Mouse (Mus musculus): ENCODE measurements at regions not wholly inside any gene's neighbourhood (a gene's known extent, or its start where the extent isn't known, plus 50 kb on each side); places are given as distances from the start of the nearest gene placed in this dataset.

DNA sequence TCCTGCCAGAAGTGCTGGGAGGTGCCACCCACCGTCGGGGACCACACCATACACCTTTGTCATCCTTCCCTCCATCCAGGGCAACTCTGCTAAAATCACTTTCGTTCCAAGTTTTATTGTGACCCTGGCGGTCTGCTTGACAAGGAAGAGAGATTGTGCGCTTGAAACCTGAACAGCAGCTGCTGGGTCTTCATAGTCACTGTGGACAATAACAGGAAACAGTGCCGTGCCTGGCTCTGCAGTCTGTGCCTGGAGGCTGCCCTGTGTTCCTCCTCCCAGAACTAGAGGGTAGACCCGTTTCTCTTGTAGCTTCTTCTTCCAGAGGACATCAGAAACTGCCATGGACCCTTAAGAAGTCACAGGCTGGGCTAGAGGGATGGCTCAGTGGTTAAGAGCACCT is 152.2 kb upstream of the Nfe2l3 start:
- TF ChIP-seq CTCF (IDR thresholded peaks at IDR 0.05; ENCODE audit: insufficient read depth, low read length) (no peak), POLR2A (IDR thresholded peaks at IDR 0.05; ENCODE audit: borderline replicate concordance, extremely low read depth, low read depth, low read length) (no peak)

Data from lung, adult 2 months (tissue).